Mouse (Mus musculus): ENCODE measurements around the gene Atp13a3. TPM values are rescaled to one million over a fixed set of nuclear protein-coding genes. Genes with fewer than 3 reads are reported as not detected.
A peak's percentile ranks its signal among the peaks of the same experiment; 100 is the strongest.

Atp13a3 gene
- polyA plus RNA-seq, 1 experiment from 2014 or later: 8.4 TPM

- H3K9me3 ChIP-seq (ENCODE audit: low read length): no peaks in the 10 kb centered on the region
- no peaks in the 10 kb centered on the region for H3K36me3 ChIP-seq (ENCODE audit: insufficient read depth, low read length)
- H3K27me3 ChIP-seq (ENCODE audit: insufficient read depth, low read length): peaks cover 68% of the 10 kb centered on the region
- peak; percentile 28; the same call in 1 of the 2 replicates for ATAC-seq (ENCODE audit: low FRiP score, low TSS enrichment)
- peak overlapping the region; percentile 86 for H3K4me2 ChIP-seq (replicated peaks; ENCODE audit: low read depth, low read length)
- H3K4me3 ChIP-seq (ENCODE audit: low read length): peak overlapping the region; percentile 49
- WGBS: 10% methylated on average over 29 of the region's 29 CpGs
- H3K9ac ChIP-seq (replicated peaks; ENCODE audit: low read length): peak overlapping the region; percentile 60
- H3K4me1 ChIP-seq (ENCODE audit: insufficient read depth, low read length): peaks cover 14% of the 10 kb centered on the region
- H3K27ac ChIP-seq (ENCODE audit: low read length): no peak overlapping the region
Measured at GRCm38 (mm10) chr16:30307961-30308615, 97.7 kb downstream of the Atp13a3 start.

DNA sequence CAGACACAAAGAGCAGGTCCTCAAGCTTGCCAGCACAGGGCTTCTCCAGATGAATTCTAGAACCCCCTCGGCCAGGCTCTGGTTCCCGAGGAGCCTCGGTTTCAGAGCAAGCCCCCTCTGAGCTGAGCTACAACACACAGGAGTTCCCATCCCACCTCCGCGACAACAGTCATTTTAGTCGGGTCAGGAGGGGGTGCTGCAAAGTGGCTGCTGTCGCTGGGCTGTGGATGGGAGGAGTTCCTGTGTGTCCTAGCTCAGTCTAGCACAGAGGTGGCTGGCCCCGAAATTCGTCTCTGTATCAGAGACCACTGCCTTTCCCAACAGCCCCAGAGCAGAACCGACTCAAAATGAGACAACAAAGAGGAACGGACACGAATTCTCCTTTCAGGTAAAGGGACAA is 98.5 kb downstream of the Atp13a3 start:
- H3K4me1 ChIP-seq (ENCODE audit: insufficient read depth, low read length): peaks cover 14% of the 10 kb centered on the region
- no peaks in the 10 kb centered on the region for H3K36me3 ChIP-seq (ENCODE audit: insufficient read depth, low read length)
- no peak for ATAC-seq (ENCODE audit: low FRiP score, low TSS enrichment)
- WGBS: 53% methylated on average over 12 of the region's 12 CpGs
- H3K4me2 ChIP-seq (replicated peaks; ENCODE audit: low read depth, low read length): no peak overlapping the region
- peaks cover 68% of the 10 kb centered on the region for H3K27me3 ChIP-seq (ENCODE audit: insufficient read depth, low read length)
- no peak overlapping the region for H3K27ac ChIP-seq (ENCODE audit: low read length)
- H3K9me3 ChIP-seq (ENCODE audit: low read length): no peaks in the 10 kb centered on the region
- H3K9ac ChIP-seq (replicated peaks; ENCODE audit: low read length): no peak overlapping the region
- H3K4me3 ChIP-seq (ENCODE audit: low read length): no peak overlapping the region

DNA sequence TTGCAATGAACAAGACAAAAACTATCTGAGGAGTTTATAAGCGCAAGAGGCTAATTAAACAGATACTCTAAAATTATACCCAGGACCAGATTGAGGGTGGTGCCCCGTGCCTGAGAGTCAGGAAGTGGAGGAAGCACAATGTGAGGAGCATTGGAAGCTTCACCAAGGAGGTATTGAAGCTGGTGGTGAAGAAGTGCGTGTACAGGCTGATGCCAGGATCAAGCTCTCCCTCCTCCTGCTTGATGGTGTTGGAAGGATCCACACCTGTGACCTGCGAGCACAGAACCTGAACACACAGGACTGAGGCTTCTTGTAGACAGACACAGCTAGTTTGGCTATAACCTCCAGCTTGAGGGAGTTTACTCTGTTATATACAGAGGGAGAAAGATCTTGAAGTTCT is 99.7 kb downstream of the Atp13a3 start:
- Histone ChIP-seq H3K4me2 (replicated peaks; ENCODE audit: low read depth, low read length) (no peak overlapping the region), H3K4me1 (ENCODE audit: insufficient read depth, low read length) (peaks cover 14% of the 10 kb centered on the region), H3K27ac (ENCODE audit: low read length) (no peak overlapping the region), H3K9me3 (ENCODE audit: low read length) (no peaks in the 10 kb centered on the region), H3K9ac (replicated peaks; ENCODE audit: low read length) (no peak overlapping the region), H3K36me3 (ENCODE audit: insufficient read depth, low read length) (no peaks in the 10 kb centered on the region), H3K27me3 (ENCODE audit: insufficient read depth, low read length) (peaks cover 60% of the 10 kb centered on the region), H3K4me3 (ENCODE audit: low read length) (no peak overlapping the region)
- 81% methylated on average over 4 of the region's 4 CpGs for WGBS
- no peak for ATAC-seq (ENCODE audit: low FRiP score, low TSS enrichment)

GRCm38 (mm10) chr16:30304236-30304635 is 101.5 kb downstream of the Atp13a3 start:
- peaks cover 42% of the 10 kb centered on the region for H3K27me3 ChIP-seq (ENCODE audit: insufficient read depth, low read length)
- 0 out of 2 replicates have a peak, but pooled peaks have one; percentile 6 for ATAC-seq (ENCODE audit: low FRiP score, low TSS enrichment)

GRCm38 (mm10) chr16:30303411-30303810 is 102.4 kb downstream of the Atp13a3 start:
- no peak for ATAC-seq (ENCODE audit: low FRiP score, low TSS enrichment)
- WGBS: 71% methylated on average over 2 of the region's 2 CpGs
- Histone ChIP-seq H3K4me2 (replicated peaks; ENCODE audit: low read depth, low read length) (no peak overlapping the region), H3K9me3 (ENCODE audit: low read length) (no peaks in the 10 kb centered on the region), H3K4me1 (ENCODE audit: insufficient read depth, low read length) (peaks cover 4% of the 10 kb centered on the region), H3K9ac (replicated peaks; ENCODE audit: low read length) (no peak overlapping the region), H3K27ac (ENCODE audit: low read length) (no peak overlapping the region), H3K27me3 (ENCODE audit: insufficient read depth, low read length) (peaks cover 34% of the 10 kb centered on the region), H3K36me3 (ENCODE audit: insufficient read depth, low read length) (no peaks in the 10 kb centered on the region), H3K4me3 (ENCODE audit: low read length) (no peak overlapping the region)

More at GRCm38 (mm10) chr16:30304236-30304635, 101.5 kb downstream of the Atp13a3 start:
- 26% methylated on average over 5 of the region's 5 CpGs for whole genome bisulfite sequencing
- no peaks in the 10 kb centered on the region for H3K9me3 ChIP-seq (ENCODE audit: low read length)
- peaks cover 8% of the 10 kb centered on the region for H3K4me1 ChIP-seq (ENCODE audit: insufficient read depth, low read length)
- H3K9ac ChIP-seq (replicated peaks; ENCODE audit: low read length): no peak overlapping the region
- H3K4me2 ChIP-seq (replicated peaks; ENCODE audit: low read depth, low read length): no peak overlapping the region
- no peaks in the 10 kb centered on the region for H3K36me3 ChIP-seq (ENCODE audit: insufficient read depth, low read length)
- no peak overlapping the region for H3K27ac ChIP-seq (ENCODE audit: low read length)
- H3K4me3 ChIP-seq (ENCODE audit: low read length): no peak overlapping the region

GRCm38 (mm10) chr16:30302686-30303085 is 103.1 kb downstream of the Atp13a3 start:
- no peak for ATAC-seq (ENCODE audit: low FRiP score, low TSS enrichment)
- H3K27ac ChIP-seq (ENCODE audit: low read length): no peak overlapping the region
- H3K9me3 ChIP-seq (ENCODE audit: low read length): no peaks in the 10 kb centered on the region
- 86% methylated on average over 6 of the region's 6 CpGs for WGBS
- no peak overlapping the region for H3K4me2 ChIP-seq (replicated peaks; ENCODE audit: low read depth, low read length)
- no peak overlapping the region for H3K4me3 ChIP-seq (ENCODE audit: low read length)
- no peaks in the 10 kb centered on the region for H3K4me1 ChIP-seq (ENCODE audit: insufficient read depth, low read length)
- H3K9ac ChIP-seq (replicated peaks; ENCODE audit: low read length): no peak overlapping the region
- H3K27me3 ChIP-seq (ENCODE audit: insufficient read depth, low read length): peaks cover 26% of the 10 kb centered on the region
- no peaks in the 10 kb centered on the region for H3K36me3 ChIP-seq (ENCODE audit: insufficient read depth, low read length)

GRCm38 (mm10) chr16:30299711-30300277 is 106.0 kb downstream of the Atp13a3 start:
- no peak for ATAC-seq (ENCODE audit: low FRiP score, low TSS enrichment)
- WGBS: 60% methylated on average over 10 of the region's 10 CpGs
- Histone ChIP-seq H3K4me2 (replicated peaks; ENCODE audit: low read depth, low read length) (no peak overlapping the region), H3K4me3 (ENCODE audit: low read length) (no peak overlapping the region), H3K9ac (replicated peaks; ENCODE audit: low read length) (no peak overlapping the region), H3K4me1 (ENCODE audit: insufficient read depth, low read length) (no peaks in the 10 kb centered on the region), H3K27me3 (ENCODE audit: insufficient read depth, low read length) (0 out of 2 replicates have a peak, but pooled peaks cover 4% of the 10 kb centered on the region), H3K36me3 (ENCODE audit: insufficient read depth, low read length) (no peaks in the 10 kb centered on the region), H3K27ac (ENCODE audit: low read length) (no peak overlapping the region), H3K9me3 (ENCODE audit: low read length) (no peaks in the 10 kb centered on the region)

DNA sequence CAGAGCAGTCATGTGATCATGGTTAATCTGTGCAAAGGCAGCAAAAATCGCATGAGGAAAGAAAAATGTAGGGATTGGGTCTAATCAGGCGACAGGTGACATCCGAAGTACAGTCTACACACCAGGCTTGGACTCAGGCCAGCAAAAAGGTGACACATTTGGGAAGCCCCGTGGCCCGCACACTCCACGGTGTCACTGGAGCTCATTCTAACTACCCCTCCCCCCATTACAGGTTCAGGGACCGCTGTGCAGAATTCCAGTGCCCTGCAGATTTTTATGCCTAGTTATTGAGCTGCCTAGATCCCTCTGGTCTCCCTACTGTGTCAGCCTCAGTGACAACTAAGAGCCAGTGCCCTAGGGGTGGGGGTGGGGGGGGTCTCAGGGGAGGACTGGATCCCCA is 108.3 kb downstream of the Atp13a3 start:
- Histone ChIP-seq H3K4me3 (ENCODE audit: low read length) (no peak overlapping the region), H3K9ac (replicated peaks; ENCODE audit: low read length) (no peak overlapping the region), H3K27me3 (ENCODE audit: insufficient read depth, low read length) (no peaks in the 10 kb centered on the region), H3K4me2 (replicated peaks; ENCODE audit: low read depth, low read length) (no peak overlapping the region), H3K4me1 (ENCODE audit: insufficient read depth, low read length) (no peaks in the 10 kb centered on the region), H3K27ac (ENCODE audit: low read length) (no peak overlapping the region), H3K36me3 (ENCODE audit: insufficient read depth, low read length) (no peaks in the 10 kb centered on the region), H3K9me3 (ENCODE audit: low read length) (no peaks in the 10 kb centered on the region)
- no peak for ATAC-seq (ENCODE audit: low FRiP score, low TSS enrichment)
- 83% methylated on average over 7 of the region's 7 CpGs for WGBS

DNA sequence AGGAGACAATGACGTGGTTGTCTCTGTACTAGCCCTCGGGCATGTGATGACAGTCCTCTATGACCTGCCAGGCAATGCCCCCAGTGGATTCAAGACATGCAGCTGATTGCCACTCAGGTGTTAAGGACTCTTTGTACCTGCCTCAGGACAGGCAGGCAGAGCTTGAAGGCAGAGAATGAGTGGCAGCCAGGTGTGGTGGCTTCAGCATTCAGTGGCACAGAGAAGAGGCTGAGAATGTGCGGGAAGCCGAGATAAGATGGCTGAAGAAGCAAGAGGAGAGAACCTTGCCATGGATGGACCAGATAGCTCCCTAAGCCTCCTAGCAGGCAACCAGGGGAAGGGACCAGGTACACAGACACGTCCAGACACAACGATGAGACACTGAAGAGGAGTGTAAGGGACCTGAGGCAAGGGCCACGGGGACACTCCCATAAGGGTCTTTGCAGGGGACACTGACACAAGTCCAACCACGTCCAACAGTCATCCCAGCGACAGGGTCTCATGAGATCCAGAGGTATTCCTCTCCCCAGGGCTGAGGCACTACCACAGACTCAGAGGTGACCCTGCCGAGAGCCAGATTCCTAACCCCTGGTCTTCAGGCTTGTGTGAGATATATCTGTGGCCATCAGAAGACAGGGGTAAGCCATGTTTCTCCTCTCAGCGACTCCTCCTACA is 109.0 kb downstream of the Atp13a3 start:
- Histone ChIP-seq H3K4me2 (replicated peaks; ENCODE audit: low read depth, low read length) (no peak overlapping the region), H3K9me3 (ENCODE audit: low read length) (no peaks in the 10 kb centered on the region), H3K36me3 (ENCODE audit: insufficient read depth, low read length) (no peaks in the 10 kb centered on the region), H3K4me3 (ENCODE audit: low read length) (no peak overlapping the region), H3K27me3 (ENCODE audit: insufficient read depth, low read length) (no peaks in the 10 kb centered on the region), H3K9ac (replicated peaks; ENCODE audit: low read length) (no peak overlapping the region), H3K27ac (ENCODE audit: low read length) (no peak overlapping the region), H3K4me1 (ENCODE audit: insufficient read depth, low read length) (no peaks in the 10 kb centered on the region)
- ATAC-seq (ENCODE audit: low FRiP score, low TSS enrichment): no peak
- 90% methylated on average over 11 of the region's 11 CpGs for WGBS

DNA sequence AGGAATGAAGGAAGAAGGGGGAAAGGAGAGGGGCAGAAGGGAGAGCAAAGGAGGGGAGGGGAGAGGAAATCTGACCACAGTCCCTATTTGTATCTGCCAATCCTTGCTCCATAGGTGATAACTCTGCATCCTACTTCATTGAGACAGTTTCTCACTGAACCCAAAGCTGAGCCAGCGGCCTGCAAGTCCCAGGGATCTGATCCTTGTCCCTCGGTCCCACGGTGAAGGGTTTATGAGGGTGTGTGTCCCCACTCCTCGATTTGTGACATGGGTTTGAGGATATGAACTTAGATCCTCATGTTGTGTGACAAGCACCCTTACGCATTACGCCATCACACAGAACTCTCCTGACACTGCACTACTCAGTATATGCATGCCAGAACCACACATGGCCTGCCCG is 110.7 kb downstream of the Atp13a3 start:
- no peaks in the 10 kb centered on the region for H3K9me3 ChIP-seq (ENCODE audit: low read length)
- 91% methylated on average over 7 of the region's 7 CpGs for WGBS

More for the DNA sequence above, 110.7 kb downstream of the Atp13a3 start:
- no peak overlapping the region for H3K27ac ChIP-seq (ENCODE audit: low read length)
- H3K36me3 ChIP-seq (ENCODE audit: insufficient read depth, low read length): no peaks in the 10 kb centered on the region
- ATAC-seq (ENCODE audit: low FRiP score, low TSS enrichment): no peak
- H3K4me3 ChIP-seq (ENCODE audit: low read length): no peak overlapping the region
- H3K4me1 ChIP-seq (ENCODE audit: insufficient read depth, low read length): peaks cover 6% of the 10 kb centered on the region; the same call in 1 of the 2 replicates
- no peaks in the 10 kb centered on the region for H3K27me3 ChIP-seq (ENCODE audit: insufficient read depth, low read length)
- no peak overlapping the region for H3K9ac ChIP-seq (replicated peaks; ENCODE audit: low read length)
- H3K4me2 ChIP-seq (replicated peaks; ENCODE audit: low read depth, low read length): no peak overlapping the region

All from kidney, embryonic 16.5 days (tissue).